Mouse (Mus musculus) bone marrow macrophage, adult 2 months (primary cell): ENCODE measurements around the gene Anapc2. TPM values are rescaled to one million over a fixed set of nuclear protein-coding genes. Genes with fewer than 3 reads are reported as not detected.

Experiments used
- H3K27ac ChIP-seq: 2 replicates; pipeline ENCODE4 v1.5.1; 2012; ENCODE audit warnings: low read depth, low read length; ENCODE audit not compliant: insufficient read depth
- H3K4me1 ChIP-seq: 2 replicates; pipeline ENCODE4 v1.6.1; 2012; ENCODE audit warnings: low read length; ENCODE audit not compliant: control insufficient read depth, insufficient read depth
- H3K4me3 ChIP-seq: 2 replicates; pipeline ENCODE4 v1.5.1; 2012; ENCODE audit warnings: mild to moderate bottlenecking, low read length, moderate library complexity; ENCODE audit not compliant: insufficient read depth
- CTCF ChIP-seq: IDR thresholded peaks from 2 replicates; pipeline ENCODE4 v1.5.1; 2012; ENCODE audit warnings: low read depth, mild to moderate bottlenecking, low read length, moderate library complexity
- POLR2A ChIP-seq: IDR thresholded peaks from 2 replicates; pipeline ENCODE4 v1.6.1; 2012; ENCODE audit warnings: mild to moderate bottlenecking, low read depth, low read length, borderline replicate concordance
- polyA plus RNA-seq: library from polyadenylated mRNA; stranded (reverse); fragments of >200 nt; gene quantifications from 2 replicates; pipeline ENCODE4 v1.2.4, GENCODE M21; 2012; ENCODE audit not compliant: missing spikeins, insufficient read depth, insufficient read length

Gene Anapc2
- polyA plus RNA-seq, 1 experiment: 89.6 TPM

DNA sequence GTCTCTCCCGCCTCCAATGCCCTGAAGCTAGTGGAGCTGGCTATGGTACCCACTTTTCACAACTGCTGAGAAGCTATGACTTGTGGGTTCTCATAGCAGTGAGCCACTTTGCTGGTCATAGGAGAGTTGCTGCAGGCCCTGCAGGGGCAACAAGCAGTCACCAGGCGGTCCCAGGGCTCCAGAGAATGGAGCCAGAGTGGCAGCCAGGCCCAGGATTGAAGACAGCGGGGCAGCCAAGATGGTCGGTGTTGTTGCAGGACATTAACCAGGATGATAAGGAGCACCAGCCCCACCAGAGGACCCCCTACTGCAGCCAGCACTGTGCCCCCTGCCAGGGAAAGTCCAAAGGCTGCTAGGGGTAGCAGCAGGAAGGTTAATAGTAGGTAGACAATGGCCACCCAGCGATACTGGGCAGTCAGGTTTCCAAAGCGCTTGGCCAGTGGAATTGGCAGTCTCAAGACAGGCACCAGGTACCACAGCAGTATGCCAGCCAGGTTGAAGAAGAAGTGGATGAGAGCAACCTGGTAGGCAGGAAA lies 43.2 kb upstream of the Anapc2 start:
- TF ChIP-seq POLR2A (no peak), CTCF (no peak)
- no peak overlapping the region for H3K27ac ChIP-seq
- peaks cover 9% of the 10 kb centered on the region for H3K4me1 ChIP-seq
- H3K4me3 ChIP-seq: no peak overlapping the region

- TF ChIP-seq POLR2A (no peak), CTCF (no peak)
- peaks cover 9% of the 10 kb centered on the region for H3K4me1 ChIP-seq
- H3K4me3 ChIP-seq: no peak overlapping the region
- H3K27ac ChIP-seq: no peak overlapping the region
Observed at GRCm38 (mm10) chr2:25229582-25229981, 42.7 kb upstream of the Anapc2 start.

DNA sequence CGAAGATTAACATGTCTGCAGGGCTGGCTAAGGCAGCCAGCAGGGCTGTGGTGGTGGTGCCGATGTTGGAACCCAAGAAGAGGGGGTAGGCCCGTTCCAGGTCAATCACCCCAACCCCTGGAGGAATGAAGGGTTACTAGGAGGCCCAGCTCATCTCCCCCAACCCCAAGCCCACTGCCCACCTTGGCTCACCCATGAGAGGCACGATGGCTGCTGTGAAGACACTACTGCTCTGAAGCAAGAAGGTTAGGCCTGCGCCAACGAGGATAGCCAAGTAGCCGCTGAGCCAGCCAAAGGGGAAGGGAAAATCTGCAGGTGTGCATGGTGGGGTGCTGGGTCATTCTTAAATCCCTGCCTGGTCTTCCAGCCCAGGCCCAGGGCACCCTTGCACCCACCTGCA lies 41.7 kb upstream of the Anapc2 start:
- Histone ChIP-seq H3K4me1 (peaks cover 7% of the 10 kb centered on the region), H3K27ac (no peak overlapping the region), H3K4me3 (no peak overlapping the region)
- no peak for TF ChIP-seq POLR2A
- TF ChIP-seq CTCF: no peak

DNA sequence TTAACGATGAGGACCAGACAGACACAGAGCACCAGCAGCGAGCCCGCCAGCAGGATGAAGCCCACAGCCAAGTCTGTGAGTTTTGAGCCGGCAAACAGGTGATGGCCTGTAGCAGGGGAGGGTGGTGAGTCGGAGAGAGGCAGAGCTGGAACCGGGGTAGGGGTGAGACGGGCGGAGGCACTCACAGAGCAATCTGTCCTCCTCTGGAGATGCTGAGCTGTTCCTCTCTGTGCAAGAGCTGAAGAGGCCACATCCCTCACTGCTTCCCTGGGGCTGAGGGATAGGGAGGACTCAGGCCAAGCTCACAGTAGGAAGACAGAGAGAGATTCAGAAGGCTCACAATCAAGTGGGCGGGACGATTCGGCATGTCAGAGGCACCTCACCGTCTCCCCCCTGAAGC lies 41.2 kb upstream of the Anapc2 start:
- Histone ChIP-seq H3K27ac (no peak overlapping the region), H3K4me1 (peaks cover 3% of the 10 kb centered on the region), H3K4me3 (no peak overlapping the region)
- no peak for TF ChIP-seq CTCF
- TF ChIP-seq POLR2A: no peak

- Histone ChIP-seq H3K27ac (no peak overlapping the region), H3K4me3 (no peak overlapping the region), H3K4me1 (peaks cover 3% of the 10 kb centered on the region)
- TF ChIP-seq CTCF (no peak), POLR2A (no peak)
Observed at GRCm38 (mm10) chr2:25233421-25233820, 38.9 kb upstream of the Anapc2 start.

DNA sequence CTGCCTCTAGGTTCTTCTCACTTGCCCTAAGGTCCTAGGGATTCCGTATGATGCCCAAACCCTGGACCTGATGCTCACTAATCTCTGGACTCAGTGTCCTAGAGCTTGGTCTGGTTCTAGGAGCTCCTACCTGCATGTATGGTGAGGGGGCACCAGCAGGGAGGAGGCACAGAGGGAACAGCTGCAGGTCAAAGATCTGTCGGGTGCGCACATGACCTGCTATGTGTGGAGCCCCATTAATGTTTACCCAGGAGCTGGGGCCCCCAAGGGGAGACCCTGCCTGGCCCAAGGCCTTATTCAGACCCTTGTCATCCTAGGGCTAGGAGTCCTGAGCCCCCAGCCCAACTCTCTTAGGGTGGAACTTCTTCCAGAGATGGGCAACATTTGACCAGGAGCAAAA lies 38.2 kb upstream of the Anapc2 start, which contains the start of gene Slc34a3:
Gene Slc34a3 (minus strand): TSS at position 315 of the 400 bp plus-strand sequence.
- no peak for TF ChIP-seq CTCF
- TF ChIP-seq POLR2A: no peak
- H3K27ac ChIP-seq: no peak within 1 kb of the TSS
- no peak within 1 kb of the TSS for H3K4me3 ChIP-seq
- no peaks in the 10 kb centered on the region for H3K4me1 ChIP-seq

- no peak overlapping the region for H3K27ac ChIP-seq
- no peak overlapping the region for H3K4me3 ChIP-seq
- no peak for TF ChIP-seq CTCF
- TF ChIP-seq POLR2A: no peak
- H3K4me1 ChIP-seq: no peaks in the 10 kb centered on the region
Observed at GRCm38 (mm10) chr2:25234551-25235220, 37.6 kb upstream of the Anapc2 start.

DNA sequence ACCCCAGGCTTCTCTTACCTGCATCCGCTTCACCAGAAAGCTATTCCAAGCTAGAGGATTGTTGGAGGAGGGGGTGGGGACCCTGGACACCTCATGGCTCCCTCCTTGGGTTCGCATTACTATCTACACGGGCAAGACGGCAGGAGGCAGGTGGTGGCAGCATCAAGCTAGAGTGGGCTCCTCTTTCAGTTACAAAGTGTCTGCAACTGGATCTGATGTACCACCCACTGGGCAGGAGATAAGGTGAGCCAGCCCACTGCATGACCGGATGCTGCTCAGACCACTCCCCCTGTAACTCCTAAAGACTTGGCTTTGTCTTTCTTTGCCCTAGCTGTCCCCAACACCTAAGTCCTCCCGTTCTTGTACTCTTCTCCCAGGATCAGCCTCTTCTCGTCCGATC lies 35.7 kb upstream of the Anapc2 start, which contains the start of gene Rnf224:
Gene Rnf224 (minus strand): TSS at position 174 of the 400 bp plus-strand sequence.
- TF ChIP-seq CTCF (no peak), POLR2A (no peak)
- Histone ChIP-seq H3K27ac (no peak within 1 kb of the TSS), H3K4me3 (no peak within 1 kb of the TSS), H3K4me1 (peaks cover 13% of the 10 kb centered on the region; the same call in 1 of the 2 replicates)

DNA sequence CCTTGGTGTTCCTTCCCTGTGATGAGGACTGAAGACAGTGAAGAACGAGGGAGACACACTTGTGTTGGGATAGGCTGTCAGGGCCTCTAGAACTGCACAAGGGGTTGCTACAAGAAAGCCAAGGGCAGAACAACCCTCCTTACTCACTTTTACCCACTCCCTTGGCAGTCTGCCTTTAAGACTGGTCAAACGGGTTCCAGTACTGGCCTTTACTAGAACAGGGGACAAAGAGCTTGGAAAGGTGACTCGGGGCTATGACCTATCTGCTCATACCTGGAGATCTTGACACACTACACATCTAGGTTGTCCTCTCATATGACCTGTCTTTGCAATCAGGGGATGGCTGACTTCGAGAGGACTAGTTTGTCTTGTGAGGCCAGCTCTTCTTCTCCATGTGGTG lies 34.8 kb upstream of the Anapc2 start:
- no peak overlapping the region for H3K4me3 ChIP-seq
- TF ChIP-seq CTCF: no peak
- no peak for TF ChIP-seq POLR2A
- H3K4me1 ChIP-seq: peaks cover 13% of the 10 kb centered on the region; the same call in 1 of the 2 replicates

GRCm38 (mm10) chr2:25238106-25238505 lies 34.2 kb upstream of the Anapc2 start:
- no peak overlapping the region for H3K27ac ChIP-seq
- no peak for TF ChIP-seq CTCF
- TF ChIP-seq POLR2A: no peak
- H3K4me1 ChIP-seq: peaks cover 13% of the 10 kb centered on the region; the same call in 1 of the 2 replicates
- H3K4me3 ChIP-seq: no peak overlapping the region

More for the DNA sequence above, 34.8 kb upstream of the Anapc2 start:
- H3K27ac ChIP-seq: no peak overlapping the region
